Mouse (Mus musculus) brain, embryonic 14.5 days (tissue): Measurements from ENCODE around the gene Gm11596.

Experiments used
- CTCF ChIP-seq: fragments of 200-500 bp; IDR thresholded peaks from 2 replicates; pipeline ENCODE4 v1.5.1; 2012; ENCODE audit warnings: inconsistent platforms, mild to moderate bottlenecking, moderate library complexity, borderline replicate concordance; ENCODE audit not compliant: insufficient read depth, insufficient read length; ENCODE audit errors: extremely low read depth
- POLR2A ChIP-seq: fragments of 200-500 bp; IDR thresholded peaks from 2 replicates; pipeline ENCODE4 v1.6.1; 2012; ENCODE audit warnings: mild to moderate bottlenecking, inconsistent platforms, borderline replicate concordance; ENCODE audit not compliant: poor library complexity, insufficient read depth, insufficient read length, severe bottlenecking; ENCODE audit errors: extremely low read depth

DNA sequence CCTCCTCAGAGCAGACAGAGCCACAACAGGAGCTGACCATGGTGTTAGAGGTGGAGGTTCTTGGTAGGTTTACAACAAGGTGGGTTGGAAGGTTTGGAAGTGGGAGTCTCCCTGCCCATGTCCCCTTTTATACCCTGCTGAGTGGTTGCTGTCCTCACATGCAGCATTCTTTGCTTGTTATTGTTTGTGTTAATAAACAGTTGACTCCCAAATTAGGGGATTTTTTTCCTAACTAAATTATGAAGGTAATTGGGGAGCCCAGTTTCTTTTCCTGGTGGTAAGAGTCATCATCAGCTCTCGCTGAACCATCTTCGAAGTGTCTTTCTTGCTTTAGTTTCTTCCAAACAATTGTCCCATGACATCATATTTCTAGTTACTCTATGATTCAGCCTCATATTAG lies 12.7 kb downstream of the Gm11596 start, which contains the start of gene Krtap4-8:
- TF ChIP-seq CTCF = no peak
- no peak for TF ChIP-seq POLR2A
